Mouse (Mus musculus): ENCODE measurements around the gene Lnx2. TPM values are rescaled to one million over a fixed set of nuclear protein-coding genes. Genes with fewer than 3 reads are reported as not detected.

Gene Lnx2
- polyA plus RNA-seq, 1 experiment from 2014 or later, result 4.4 TPM

GRCm38 (mm10) chr5:147043240-147043844, 33.0 kb downstream of the Lnx2 start:
- ATAC-seq, result no peak

GRCm38 (mm10) chr5:147041965-147042937, 34.1 kb downstream of the Lnx2 start:
- peak; percentile 55 for ATAC-seq
- Histone ChIP-seq H3K4me2 (replicated peaks) (0 out of 2 replicates have a peak overlapping the region, but pooled peaks have one; percentile 9), H3K36me3 (no peaks in the 10 kb centered on the region), H3K27ac (no peak overlapping the region), H3K9ac (replicated peaks) (no peak overlapping the region), H3K4me1 (replicated peaks) (peaks cover 24% of the 10 kb centered on the region), H3K9me3 (no peaks in the 10 kb centered on the region), H3K27me3 (no peaks in the 10 kb centered on the region), H3K4me3 (replicated peaks) (no peak overlapping the region)
- 79% methylated on average over 40 of the region's 40 CpGs for WGBS

More at GRCm38 (mm10) chr5:147043240-147043844, 33.0 kb downstream of the Lnx2 start:
- Histone ChIP-seq H3K4me2 (replicated peaks) (no peak overlapping the region), H3K27me3 (no peaks in the 10 kb centered on the region), H3K36me3 (no peaks in the 10 kb centered on the region), H3K27ac (no peak overlapping the region), H3K4me1 (replicated peaks) (peaks cover 24% of the 10 kb centered on the region), H3K4me3 (replicated peaks) (no peak overlapping the region), H3K9ac (replicated peaks) (no peak overlapping the region), H3K9me3 (no peaks in the 10 kb centered on the region)
- 69% methylated on average over 15 of the region's 15 CpGs for WGBS

- WGBS, result 78% methylated on average over 5 of the region's 5 CpGs
These were observed 37.0 kb downstream of the Lnx2 start for GRCm38 (mm10) chr5:147039394-147039793.

GRCm38 (mm10) chr5:147037601-147038000, 38.8 kb downstream of the Lnx2 start:
- WGBS, result 80% methylated on average over 3 of the region's 3 CpGs

More at GRCm38 (mm10) chr5:147039394-147039793, 37.0 kb downstream of the Lnx2 start:
- Histone ChIP-seq H3K27ac (no peak overlapping the region), H3K9ac (replicated peaks) (no peak overlapping the region), H3K27me3 (no peaks in the 10 kb centered on the region), H3K4me3 (replicated peaks) (no peak overlapping the region), H3K4me1 (replicated peaks) (peaks cover 16% of the 10 kb centered on the region), H3K9me3 (no peaks in the 10 kb centered on the region), H3K36me3 (no peaks in the 10 kb centered on the region), H3K4me2 (replicated peaks) (no peak overlapping the region)
- ATAC-seq, result no peak

GRCm38 (mm10) chr5:147036661-147037060, 39.7 kb downstream of the Lnx2 start:
- Histone ChIP-seq H3K27ac (no peak overlapping the region), H3K4me1 (replicated peaks) (peaks cover 5% of the 10 kb centered on the region; the same call in 1 of the 2 replicates), H3K4me3 (replicated peaks) (no peak overlapping the region), H3K36me3 (peaks cover 8% of the 10 kb centered on the region; the same call in 1 of the 2 replicates), H3K9me3 (no peaks in the 10 kb centered on the region), H3K9ac (replicated peaks) (no peak overlapping the region), H3K27me3 (no peaks in the 10 kb centered on the region), H3K4me2 (replicated peaks) (no peak overlapping the region)
- WGBS, result 87% methylated on average over 5 of the region's 5 CpGs
- no peak for ATAC-seq

More at GRCm38 (mm10) chr5:147037601-147038000, 38.8 kb downstream of the Lnx2 start:
- Histone ChIP-seq H3K9ac (replicated peaks) (no peak overlapping the region), H3K4me1 (replicated peaks) (peaks cover 9% of the 10 kb centered on the region), H3K36me3 (no peaks in the 10 kb centered on the region), H3K4me3 (replicated peaks) (no peak overlapping the region), H3K27ac (no peak overlapping the region), H3K4me2 (replicated peaks) (no peak overlapping the region), H3K9me3 (no peaks in the 10 kb centered on the region), H3K27me3 (no peaks in the 10 kb centered on the region)
- no peak for ATAC-seq

GRCm38 (mm10) chr5:147036028-147036427, 40.4 kb downstream of the Lnx2 start:
- Histone ChIP-seq H3K27ac (no peak overlapping the region), H3K36me3 (peaks cover 9% of the 10 kb centered on the region; the same call in 1 of the 2 replicates), H3K27me3 (no peaks in the 10 kb centered on the region), H3K9ac (replicated peaks) (no peak overlapping the region), H3K4me1 (replicated peaks) (peaks cover 5% of the 10 kb centered on the region; the same call in 1 of the 2 replicates), H3K4me3 (replicated peaks) (no peak overlapping the region), H3K9me3 (no peaks in the 10 kb centered on the region), H3K4me2 (replicated peaks) (no peak overlapping the region)
- WGBS, result 90% methylated on average over 10 of the region's 10 CpGs
- ATAC-seq, result no peak

- no peaks in the 10 kb centered on the region for H3K9me3 ChIP-seq
- H3K4me1 ChIP-seq (replicated peaks), result peaks cover 5% of the 10 kb centered on the region; the same call in 1 of the 2 replicates
- H3K36me3 ChIP-seq, result peaks cover 9% of the 10 kb centered on the region; the same call in 1 of the 2 replicates
- no peak for ATAC-seq
- H3K9ac ChIP-seq (replicated peaks), result no peak overlapping the region
- H3K4me3 ChIP-seq (replicated peaks), result no peak overlapping the region
- H3K4me2 ChIP-seq (replicated peaks), result no peak overlapping the region
- WGBS, result 93% methylated on average over 6 of the region's 6 CpGs
- no peaks in the 10 kb centered on the region for H3K27me3 ChIP-seq
- no peak overlapping the region for H3K27ac ChIP-seq
These were observed 41.1 kb downstream of the Lnx2 start for GRCm38 (mm10) chr5:147035301-147035700.

- WGBS, result 58% methylated on average over 12 of the region's 12 CpGs
- Histone ChIP-seq H3K9me3 (no peaks in the 10 kb centered on the region), H3K27me3 (no peaks in the 10 kb centered on the region), H3K4me2 (replicated peaks) (no peak overlapping the region), H3K4me3 (replicated peaks) (no peak overlapping the region), H3K9ac (replicated peaks) (no peak overlapping the region), H3K27ac (no peak overlapping the region), H3K36me3 (peaks cover 9% of the 10 kb centered on the region; the same call in 1 of the 2 replicates), H3K4me1 (replicated peaks) (peaks cover 5% of the 10 kb centered on the region; the same call in 1 of the 2 replicates)
- ATAC-seq, result no peak
These were observed 42.1 kb downstream of the Lnx2 start for GRCm38 (mm10) chr5:147034283-147034682.

- no peaks in the 10 kb centered on the region for H3K9me3 ChIP-seq
- no peak for ATAC-seq
- H3K27me3 ChIP-seq, result no peaks in the 10 kb centered on the region
- no peak overlapping the region for H3K4me3 ChIP-seq (replicated peaks)
- H3K36me3 ChIP-seq, result peaks cover 9% of the 10 kb centered on the region; the same call in 1 of the 2 replicates
- no peak overlapping the region for H3K27ac ChIP-seq
- 95% methylated on average over 13 of the region's 13 CpGs for whole genome bisulfite sequencing
- peaks cover 5% of the 10 kb centered on the region; the same call in 1 of the 2 replicates for H3K4me1 ChIP-seq (replicated peaks)
- H3K9ac ChIP-seq (replicated peaks), result no peak overlapping the region
- no peak overlapping the region for H3K4me2 ChIP-seq (replicated peaks)
These were observed 43.2 kb downstream of the Lnx2 start for GRCm38 (mm10) chr5:147033155-147033554.

GRCm38 (mm10) chr5:147031281-147031680, 45.1 kb downstream of the Lnx2 start:
- H3K27ac ChIP-seq, result no peak overlapping the region
- no peak for ATAC-seq
- no peaks in the 10 kb centered on the region for H3K9me3 ChIP-seq
- H3K4me1 ChIP-seq (replicated peaks), result peaks cover 5% of the 10 kb centered on the region; the same call in 1 of the 2 replicates
- H3K36me3 ChIP-seq, result peaks cover 9% of the 10 kb centered on the region; the same call in 1 of the 2 replicates
- 87% methylated on average over 14 of the region's 14 CpGs for WGBS
- H3K4me3 ChIP-seq (replicated peaks), result no peak overlapping the region
- H3K9ac ChIP-seq (replicated peaks), result no peak overlapping the region
- H3K27me3 ChIP-seq, result no peaks in the 10 kb centered on the region
- H3K4me2 ChIP-seq (replicated peaks), result no peak overlapping the region

- WGBS, result 83% methylated on average over 24 of the region's 24 CpGs
- H3K27ac ChIP-seq, result no peak overlapping the region
- H3K4me2 ChIP-seq (replicated peaks), result no peak overlapping the region
- H3K4me1 ChIP-seq (replicated peaks), result no peaks in the 10 kb centered on the region; the same call in 1 of the 2 replicates
- H3K36me3 ChIP-seq, result peaks cover 5% of the 10 kb centered on the region; the same call in 1 of the 2 replicates
- H3K4me3 ChIP-seq (replicated peaks), result no peak overlapping the region
- H3K9me3 ChIP-seq, result no peaks in the 10 kb centered on the region
- ATAC-seq, result no peak
- no peak overlapping the region for H3K9ac ChIP-seq (replicated peaks)
- H3K27me3 ChIP-seq, result no peaks in the 10 kb centered on the region
These were observed 51.9 kb downstream of the Lnx2 start for GRCm38 (mm10) chr5:147024331-147025034.
